Mouse (Mus musculus): Measurements from ENCODE around the gene L3mbtl4.
A peak's percentile ranks its signal among the peaks of the same experiment; 100 is the strongest.

Gene L3mbtl4

GRCm38 (mm10) chr17:68273527-68273926, at the start of gene L3mbtl4:
Gene L3mbtl4 (plus strand): TSS chr17:68273797.
- peak; percentile 52 for DNase-seq

DNA sequence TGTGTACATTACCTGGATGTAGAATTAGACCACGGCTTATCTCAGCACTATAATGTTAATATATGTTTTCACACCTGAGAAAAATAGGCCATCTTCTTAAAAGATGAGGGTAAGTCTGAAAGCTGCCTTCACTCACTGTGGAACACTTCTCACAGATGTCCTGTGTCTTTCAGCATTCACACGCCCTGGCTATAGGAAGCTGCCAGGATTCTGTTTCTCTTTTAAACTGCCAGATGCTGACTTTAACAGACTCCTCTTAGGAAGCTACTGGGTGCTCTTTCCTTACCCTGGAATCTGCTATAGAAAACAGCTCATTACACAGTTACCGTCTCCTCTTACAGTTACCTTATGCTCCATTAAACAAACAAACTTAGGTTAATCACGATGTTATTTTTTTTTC, 43.1 kb upstream of the L3mbtl4 start:
- no peak for DNase-seq

DNA sequence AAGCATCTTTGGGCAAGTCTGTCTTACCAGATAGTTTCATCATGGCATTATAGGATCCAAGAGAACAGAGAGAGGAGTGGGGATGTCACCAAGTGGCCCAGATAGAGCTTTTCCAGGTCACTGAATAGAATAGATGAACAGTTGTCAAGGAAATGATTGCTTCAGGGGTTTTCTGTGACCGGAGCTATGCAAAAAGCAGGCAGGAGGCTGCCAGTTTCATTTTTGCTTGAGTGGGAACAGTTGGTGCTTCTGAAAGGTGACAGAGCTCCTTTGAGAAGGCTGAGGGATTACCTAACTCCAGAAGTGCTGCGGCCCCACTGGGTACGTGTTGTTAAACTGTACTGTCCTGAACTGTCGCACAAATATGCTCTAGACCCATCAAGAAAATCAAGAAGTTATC, 38.2 kb upstream of the L3mbtl4 start:
- no peak for DNase-seq

DNA sequence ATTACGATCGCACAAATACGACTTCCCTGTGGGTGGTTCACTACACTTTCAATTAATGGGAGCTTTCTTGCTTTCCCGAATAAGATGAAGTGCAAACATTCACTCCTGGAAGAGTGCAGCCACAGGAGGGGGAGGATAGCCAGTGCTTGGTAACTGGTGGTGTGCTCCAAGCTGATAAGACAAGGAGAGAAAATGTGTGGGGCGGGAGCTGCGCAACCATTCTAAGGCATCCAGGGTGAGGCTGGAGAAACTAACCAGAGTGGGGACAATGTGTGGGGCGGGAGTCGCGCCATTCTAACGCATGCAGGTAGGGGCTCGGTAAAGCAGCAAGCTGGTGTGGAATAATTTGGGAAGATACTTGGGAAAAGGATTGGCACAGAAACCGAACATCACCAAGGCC, 36.6 kb upstream of the L3mbtl4 start:
- DNase-seq, result no peak

- no peak for DNase-seq
These were observed 33.4 kb upstream of the L3mbtl4 start for GRCm38 (mm10) chr17:68240171-68240570.

GRCm38 (mm10) chr17:68264835-68265557, 8.6 kb upstream of the L3mbtl4 start:
- no peak for DNase-seq

DNA sequence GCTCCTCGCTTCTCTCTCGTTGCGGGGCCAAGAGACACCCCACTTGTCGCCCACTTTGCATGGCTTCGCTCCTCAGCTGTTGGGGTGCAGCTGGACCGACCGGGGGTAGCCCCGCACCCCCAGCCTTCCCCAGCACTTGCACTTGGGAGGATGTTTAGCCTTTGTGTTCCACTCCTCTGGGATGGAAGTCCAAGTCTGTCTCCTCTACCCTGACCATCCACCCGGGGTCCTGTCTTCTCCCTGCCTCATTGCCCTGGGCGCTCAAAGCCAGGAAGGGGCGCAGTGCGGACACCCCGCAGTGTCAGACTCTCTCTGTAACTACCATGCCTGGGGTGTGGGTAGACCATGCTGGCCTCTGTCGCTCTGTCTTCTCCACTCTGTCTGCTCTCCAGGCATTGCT, 357 bp downstream of the L3mbtl4 start:
- DNase-seq, result no peak

- DNase-seq, result no peak
These were observed 1.5 kb downstream of the L3mbtl4 start for GRCm38 (mm10) chr17:68275138-68275537.

DNA sequence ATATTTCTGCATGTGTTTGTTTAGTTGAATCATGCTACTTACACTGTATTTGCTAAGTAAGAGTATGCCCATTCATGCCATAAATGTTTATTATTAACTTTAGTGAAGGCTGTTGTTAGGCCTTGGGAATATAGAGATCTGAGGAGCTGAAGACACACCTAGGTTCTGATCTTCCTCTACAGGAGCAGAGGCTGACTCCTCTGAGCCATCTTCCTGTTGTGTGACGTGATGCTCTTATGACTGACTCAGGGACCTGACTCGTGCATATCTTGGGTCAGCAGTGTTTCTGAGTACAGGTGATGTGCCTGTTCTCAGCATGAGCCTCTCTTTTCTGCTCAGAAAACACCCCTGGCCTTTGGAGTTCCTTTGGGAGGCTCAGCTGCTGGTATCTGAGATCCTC, 7.3 kb downstream of the L3mbtl4 start:
- DNase-seq, result no peak

DNA sequence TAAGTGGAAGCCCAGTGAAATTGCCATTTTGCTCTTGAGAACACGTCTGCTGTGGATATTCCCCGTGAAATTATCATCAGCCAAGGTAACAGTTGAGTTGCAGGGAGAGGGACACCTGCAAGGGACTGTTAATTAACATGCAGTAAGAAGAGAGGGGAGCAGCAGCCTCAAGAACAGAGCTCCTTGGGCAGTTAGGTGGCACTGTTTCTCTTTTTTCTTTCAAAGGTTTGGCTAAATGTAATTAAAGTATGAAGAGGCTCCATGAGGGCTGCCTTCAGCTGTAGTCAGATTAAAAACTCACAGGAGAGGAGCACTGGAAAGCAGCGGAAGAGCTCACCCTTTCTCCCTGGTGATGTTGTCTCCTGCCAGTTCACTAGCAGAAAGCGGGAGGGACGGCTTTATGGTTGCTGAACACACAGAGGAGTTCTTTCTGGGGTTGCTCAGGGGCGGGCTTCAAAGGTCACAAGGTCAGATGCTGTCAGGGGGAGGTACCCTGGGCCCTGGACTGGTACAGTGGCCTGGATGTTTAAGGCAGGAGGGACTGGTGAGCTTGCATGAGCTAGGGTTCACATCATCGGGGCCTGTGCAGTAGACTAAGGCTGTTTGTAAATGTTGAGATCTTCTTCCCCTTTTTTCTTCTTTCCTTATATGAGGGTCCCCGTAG, 11.7 kb downstream of the L3mbtl4 start:
- DNase-seq, result peak; percentile 34

DNA sequence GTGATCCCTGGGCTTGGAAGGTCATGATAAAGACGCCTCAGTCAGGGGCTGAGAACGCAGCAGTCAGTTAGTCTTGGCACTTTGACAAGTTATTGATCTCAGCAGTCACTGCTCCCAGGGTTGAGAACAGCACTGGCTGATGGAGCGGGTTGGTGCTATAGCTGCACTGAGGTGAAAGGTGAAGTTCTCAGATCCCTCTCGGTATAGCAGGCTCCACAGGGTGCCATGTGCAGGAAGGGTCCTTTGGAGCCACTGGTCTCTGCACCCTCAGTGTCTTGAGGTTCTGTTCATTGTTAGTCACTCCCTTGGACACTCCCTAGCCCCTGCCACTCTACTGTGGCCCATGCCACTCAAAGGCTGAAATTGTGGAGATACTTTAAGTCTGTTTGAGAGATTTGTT, 14.5 kb downstream of the L3mbtl4 start:
- DNase-seq, result no peak

DNA sequence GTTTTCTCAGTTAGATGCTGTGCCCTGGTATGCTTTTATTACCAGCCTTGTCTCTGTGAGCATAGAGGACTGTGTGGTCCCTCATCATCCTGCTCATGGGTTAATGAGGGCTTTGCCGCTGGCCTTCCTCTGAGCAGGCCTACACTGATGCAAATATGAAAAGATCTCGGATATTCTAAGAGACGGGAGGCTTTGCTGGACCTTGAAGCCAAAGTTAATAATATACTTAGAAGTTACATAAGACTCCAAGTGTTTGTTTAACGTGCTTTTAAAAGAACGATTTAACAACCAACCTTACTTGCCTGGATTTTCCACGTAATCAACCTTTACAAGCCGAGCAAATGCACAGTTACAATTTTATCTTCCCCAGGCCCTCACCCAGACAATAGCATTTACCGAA, 15.1 kb downstream of the L3mbtl4 start:
- no peak for DNase-seq

- DNase-seq, result peak; percentile 26
These were observed 18.2 kb downstream of the L3mbtl4 start for GRCm38 (mm10) chr17:68291713-68292364.

DNA sequence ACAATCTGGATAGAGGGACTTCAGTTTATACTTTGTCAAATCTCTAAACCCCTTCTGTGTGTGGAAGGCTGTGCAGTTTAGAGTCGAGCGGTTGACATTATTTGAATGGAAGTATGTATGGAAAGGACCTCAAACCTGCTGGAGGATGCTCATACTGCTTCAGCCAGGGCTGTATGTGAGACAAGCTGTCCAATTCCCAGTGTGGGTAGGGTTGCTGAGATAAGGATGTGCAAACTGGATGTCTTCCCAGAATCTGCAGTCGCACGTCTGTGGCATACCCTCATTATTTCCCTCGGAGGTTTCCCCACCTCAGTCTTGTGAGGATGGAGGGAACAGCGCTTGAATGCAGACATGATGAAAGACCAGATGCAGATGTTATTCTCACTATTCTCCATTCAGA, 34.8 kb downstream of the L3mbtl4 start:
- DNase-seq, result no peak

DNA sequence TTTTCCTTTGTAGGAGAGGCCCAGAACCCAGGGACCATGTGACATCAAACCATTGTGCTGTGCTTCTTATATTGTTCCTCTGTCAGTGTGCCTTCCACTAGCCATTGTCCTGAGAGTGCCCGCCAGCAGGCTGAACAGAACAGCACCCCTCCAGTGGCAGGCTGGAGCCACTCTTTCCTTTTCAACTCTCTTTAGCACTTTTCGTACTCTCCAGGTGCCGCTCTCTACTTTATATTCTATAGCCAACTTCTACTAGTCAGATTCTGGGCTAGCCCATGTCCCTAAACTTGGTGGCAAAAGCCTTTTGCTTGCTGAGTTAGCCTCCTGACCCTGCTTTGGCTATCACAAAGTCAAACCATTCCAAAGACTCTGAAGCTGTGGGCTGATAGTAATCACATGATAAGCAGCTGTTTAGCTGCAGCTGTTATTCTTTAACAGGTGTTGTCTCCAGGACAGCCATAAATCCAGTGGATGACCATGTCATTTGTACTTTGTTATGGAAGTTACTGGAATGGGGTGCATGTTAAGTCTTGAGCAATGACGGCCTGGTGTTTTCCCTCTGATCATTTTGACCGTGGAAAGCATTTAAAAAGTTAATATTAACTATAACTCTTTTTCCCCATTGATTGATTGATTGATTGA, 38.8 kb downstream of the L3mbtl4 start:
- no peak for DNase-seq

GRCm38 (mm10) chr17:68320940-68321339, 47.3 kb downstream of the L3mbtl4 start:
- no peak for DNase-seq

GRCm38 (mm10) chr17:68322607-68323006, 49.0 kb downstream of the L3mbtl4 start:
- DNase-seq, result no peak

DNA sequence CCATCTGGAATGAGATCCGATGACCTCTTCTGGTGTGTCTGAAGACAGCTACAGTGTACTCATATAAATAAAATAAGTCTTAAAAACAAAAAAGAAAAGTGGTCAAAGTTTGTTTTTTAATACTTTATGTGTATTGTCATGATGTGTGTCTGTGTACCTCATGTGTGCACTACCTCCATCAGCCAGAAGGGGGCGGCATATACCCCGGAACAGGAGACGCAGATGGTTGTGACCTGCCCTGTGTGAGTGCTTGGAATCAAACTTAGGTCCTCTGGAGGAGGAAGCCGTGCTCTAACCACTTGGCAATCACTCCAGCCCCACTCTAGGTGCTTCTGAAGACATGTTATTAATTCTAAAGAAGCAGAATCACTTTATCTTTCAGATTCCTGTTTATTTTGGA, 58.6 kb downstream of the L3mbtl4 start:
- DNase-seq, result no peak

GRCm38 (mm10) chr17:68333382-68333781, 59.8 kb downstream of the L3mbtl4 start:
- no peak for DNase-seq

- DNase-seq, result peak; percentile 9
These were observed 65.4 kb downstream of the L3mbtl4 start for GRCm38 (mm10) chr17:68338917-68339553.

DNA sequence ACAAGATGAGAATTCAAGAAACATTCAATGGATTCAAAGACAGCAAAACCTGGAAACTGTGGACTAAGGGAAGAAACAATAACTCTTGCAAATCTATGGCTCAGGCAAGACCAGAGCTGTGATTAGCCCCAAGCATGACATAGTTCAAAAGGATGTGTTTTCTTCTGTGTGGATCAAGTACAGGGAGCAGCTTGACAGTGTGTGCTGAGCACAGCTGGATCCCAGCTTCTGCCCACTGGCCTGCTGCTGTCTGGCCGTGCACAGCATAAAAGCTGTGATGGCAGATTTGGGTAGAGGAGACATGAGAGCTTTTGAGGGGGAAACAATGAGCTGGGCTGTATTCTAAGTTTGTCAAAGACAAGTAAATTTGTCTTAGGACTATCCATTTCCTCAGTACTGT, 84.1 kb downstream of the L3mbtl4 start:
- DNase-seq, result peak; percentile 5

DNA sequence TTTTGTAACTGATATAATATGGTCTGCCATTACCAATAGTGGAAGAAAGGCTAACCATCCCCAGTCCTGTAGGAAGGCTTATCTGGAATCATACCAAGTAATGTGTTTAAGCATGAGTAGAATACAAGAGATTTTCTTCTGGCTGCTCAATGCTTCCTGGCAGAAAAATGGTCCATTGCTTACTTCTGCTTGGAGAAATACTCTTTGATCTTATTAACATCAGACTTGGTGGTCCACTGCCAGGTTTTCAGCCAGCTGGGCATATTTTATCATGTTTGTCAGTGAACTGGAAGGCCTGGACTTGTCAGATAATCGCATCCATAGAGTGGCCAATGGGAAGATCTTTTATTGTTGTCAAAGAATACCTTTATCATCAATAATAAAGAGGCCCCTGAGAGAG, 97.5 kb downstream of the L3mbtl4 start:
- DNase-seq, result no peak

DNA sequence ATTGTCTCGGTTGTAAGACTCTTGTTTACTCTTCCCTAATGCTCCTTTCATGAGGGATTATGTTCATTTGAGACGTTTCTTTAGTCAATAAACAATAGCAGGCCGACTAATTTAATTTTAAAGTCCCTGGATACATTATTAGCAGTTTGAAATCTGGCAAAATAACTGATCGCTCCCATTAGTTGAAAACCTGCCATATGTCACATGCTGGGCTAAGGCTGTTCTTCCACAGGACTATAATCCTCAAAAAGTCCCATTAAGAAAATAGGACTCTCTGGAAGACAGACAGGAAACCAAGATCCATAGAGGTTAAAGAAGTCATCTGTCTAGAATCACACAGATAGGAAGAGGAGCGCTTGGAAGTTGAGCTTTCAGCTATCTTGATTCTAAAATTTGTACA, 114.9 kb downstream of the L3mbtl4 start:
- no peak for DNase-seq
